Mouse (Mus musculus): ENCODE measurements at regions not wholly inside any gene's neighbourhood (a gene's known extent, or its start where the extent isn't known, plus 50 kb on each side); places are given as distances from the start of the nearest gene placed in this dataset.

- DNase-seq (ENCODE audit: low spot score in 2 of 2), result no peak
Observed at GRCm38 (mm10) chr16:49578976-49579375, 120.1 kb upstream of the Ift57 start.

- no peak for DNase-seq (ENCODE audit: low spot score in 2 of 2)
Observed at GRCm38 (mm10) chr16:49580708-49581107, 118.3 kb upstream of the Ift57 start.

DNA sequence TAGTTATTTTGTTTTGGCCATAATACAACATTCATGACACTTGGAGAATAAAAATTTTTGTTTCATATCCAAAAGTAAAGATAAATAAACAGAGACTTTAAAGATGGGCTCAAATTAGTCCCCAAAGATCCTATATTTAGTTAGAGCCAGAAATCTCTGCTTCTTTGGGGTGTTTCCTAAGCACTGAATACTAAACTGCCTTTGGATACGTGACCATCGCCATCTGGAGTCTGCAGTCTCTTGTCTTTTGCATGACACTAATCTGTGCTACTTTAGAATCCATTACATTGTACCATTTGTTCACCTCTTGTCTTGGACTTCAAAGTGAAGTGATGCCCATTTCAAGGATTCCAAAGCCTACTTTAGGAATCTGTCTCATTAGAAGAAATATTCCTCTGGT, 92.5 kb upstream of the Ift57 start:
- DNase-seq (ENCODE audit: low spot score in 2 of 2), result no peak

GRCm38 (mm10) chr16:49614801-49615200, 84.2 kb upstream of the Ift57 start:
- DNase-seq (ENCODE audit: low spot score in 2 of 2), result no peak

GRCm38 (mm10) chr16:49615342-49616020, 83.6 kb upstream of the Ift57 start:
- no peak for DNase-seq (ENCODE audit: low spot score in 2 of 2)

- DNase-seq (ENCODE audit: low spot score in 2 of 2), result no peak
Observed at GRCm38 (mm10) chr16:49616263-49616872, 82.7 kb upstream of the Ift57 start.

DNA sequence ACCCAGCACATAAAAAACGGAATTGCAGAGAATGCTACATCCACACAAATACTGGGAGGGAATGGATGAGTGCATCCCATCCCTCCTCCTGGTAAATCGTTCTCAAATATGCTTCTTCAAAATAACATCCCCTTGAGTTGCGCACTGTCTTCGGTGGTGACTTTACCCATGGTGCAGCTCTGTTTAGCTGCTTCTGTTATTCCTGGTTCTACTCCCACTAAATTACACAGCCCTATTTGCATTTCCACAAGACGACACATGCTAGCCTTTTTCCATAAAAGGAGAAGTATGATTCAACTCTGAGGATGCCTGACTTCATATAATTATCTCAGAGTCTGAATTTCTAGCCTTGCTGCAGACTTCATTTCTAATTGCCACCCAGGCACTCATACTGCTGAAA, 65.5 kb upstream of the Ift57 start:
- DNase-seq (ENCODE audit: low spot score in 2 of 2), result no peak

DNA sequence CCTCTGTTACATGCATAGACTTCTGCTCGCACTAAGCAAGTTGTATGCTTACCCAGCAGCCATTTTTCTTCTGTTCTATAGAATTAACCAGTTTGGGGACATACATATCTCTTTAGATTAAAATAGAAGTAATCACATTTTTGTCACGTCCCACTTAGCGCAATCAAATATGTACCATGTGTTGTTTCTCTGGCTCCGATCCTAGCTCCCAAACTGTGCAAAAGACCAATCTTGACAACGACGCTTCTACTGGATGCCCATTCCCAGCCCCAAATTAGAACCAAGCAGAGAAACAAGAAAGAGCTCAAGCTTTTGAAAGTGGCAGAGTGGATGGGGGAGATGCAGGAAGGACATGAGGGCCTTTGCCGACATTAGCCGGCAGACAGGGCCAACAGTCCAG, 63.5 kb upstream of the Ift57 start:
- DNase-seq (ENCODE audit: low spot score in 2 of 2), result no peak

DNA sequence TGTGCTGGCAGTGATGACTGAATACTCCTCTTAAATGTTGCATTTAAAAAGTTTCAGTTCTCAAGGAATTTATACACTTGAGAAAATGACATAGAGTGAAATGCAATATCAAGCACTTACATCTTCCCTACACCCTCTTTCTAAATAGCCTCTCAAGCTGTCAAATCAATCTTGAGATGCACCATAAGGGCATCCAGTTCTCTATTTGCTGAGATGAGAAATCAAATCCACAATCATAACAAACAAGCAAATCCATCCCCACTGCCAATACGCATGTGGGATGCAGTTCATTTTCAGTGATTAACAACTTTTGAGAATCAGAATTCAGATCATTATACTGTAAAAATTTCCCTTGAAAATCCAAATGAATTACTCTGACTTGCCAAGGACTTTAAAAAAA, 62.6 kb upstream of the Ift57 start:
- no peak for DNase-seq (ENCODE audit: low spot score in 2 of 2)

- DNase-seq (ENCODE audit: low spot score in 2 of 2), result no peak
Observed at GRCm38 (mm10) chr16:49642696-49643095, 56.3 kb upstream of the Ift57 start.

DNA sequence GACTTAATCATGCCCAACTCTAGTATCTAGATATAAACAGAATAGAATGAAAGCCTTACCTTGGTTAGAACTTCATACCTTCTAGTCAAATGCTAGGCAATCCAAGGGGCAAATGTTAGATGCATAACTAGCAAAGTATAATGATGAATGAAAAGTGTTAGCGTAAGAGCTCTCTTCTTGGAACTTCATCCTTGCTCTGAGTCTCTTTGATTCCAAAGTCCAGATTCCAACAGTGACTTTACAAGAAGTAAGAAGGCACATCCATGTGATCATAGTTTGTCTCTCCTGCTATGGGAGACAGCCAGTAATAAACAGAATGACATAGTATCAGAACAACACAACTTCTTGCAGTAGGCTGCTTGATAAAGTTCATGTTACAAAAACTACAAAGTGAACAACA, 54.6 kb upstream of the Ift57 start:
- no peak for DNase-seq (ENCODE audit: low spot score in 2 of 2)

- DNase-seq (ENCODE audit: low spot score in 2 of 2), result no peak
Observed at GRCm38 (mm10) chr16:49646479-49646878, 52.6 kb upstream of the Ift57 start.

Measured in frontal cortex, postnatal 14 days (tissue).